Mouse (Mus musculus) small intestine, adult 2 months (tissue): ENCODE measurements around the gene Hoxc5.

Experiments used
- CTCF ChIP-seq: fragments of 200-500 bp; IDR thresholded peaks from 2 replicates; pipeline ENCODE4 v1.5.1; 2012; ENCODE audit warnings: low read depth, mild to moderate bottlenecking, control low read depth, inconsistent platforms, low read length, moderate library complexity, mixed read lengths; ENCODE audit not compliant: insufficient replicate concordance, insufficient read length; ENCODE audit errors: extremely low read depth
- POLR2A ChIP-seq: fragments of 200-500 bp; IDR thresholded peaks from 2 replicates; pipeline ENCODE4 v1.6.1; 2012; ENCODE audit warnings: low read depth, mild to moderate bottlenecking, control low read depth, inconsistent platforms, low read length, moderate library complexity

GRCm38 (mm10) chr15:103040601-103041000 is 73.4 kb downstream of the Hoxc5 start:
- TF ChIP-seq POLR2A (no peak), CTCF (no peak)
